Mouse (Mus musculus): ENCODE measurements around the gene Rad51b. TPM values are rescaled to one million over a fixed set of nuclear protein-coding genes. Genes with fewer than 3 reads are reported as not detected.

Rad51b gene
- total and polyA plus RNA-seq, 3 experiments: 6.5 to 8.6 (median 8.5) TPM

GRCm38 (mm10) chr12:79279513-79280115 is 17.5 kb upstream of the Rad51b start:
- Histone ChIP-seq H3K79me2 (replicated peaks; ENCODE audit: control insufficient read depth, extremely low read depth, insufficient read depth, poor library complexity, severe bottlenecking) (no peaks in the 10 kb centered on the region), H3K27ac (ENCODE audit: insufficient read depth, low read depth) (no peak overlapping the region), H3K36me3 (replicated peaks in 1 of 2; ENCODE audit: control insufficient read depth in 1 of 2, insufficient read depth in 1 of 2, low read length in 1 of 2) (peaks cover 87 to 97% of the 10 kb centered on the region in 2 experiments), H3K4me1 (ENCODE audit: control insufficient read depth in 1 of 2, insufficient read depth in 2 of 2) (no peaks in the 10 kb centered on the region), H3K27me3 (replicated peaks) (no peaks in the 10 kb centered on the region), H3K9ac (ENCODE audit: insufficient read depth, low read depth) (no peak overlapping the region), H3K9me3 (replicated peaks; ENCODE audit: low read length) (no peaks in the 10 kb centered on the region), H3K4me3 (replicated peaks in 1 of 3; ENCODE audit: low read depth in 2 of 3, low read length in 2 of 3, poor library complexity in 1 of 3) (no peak overlapping the region), H3K4me2 (ENCODE audit: insufficient read depth, low read depth, poor library complexity, severe bottlenecking) (no peak overlapping the region)
- DNase-seq (ENCODE audit: extremely low read depth): no peak
- TF ChIP-seq BHLHE40 (IDR thresholded peaks at IDR 0.05; ENCODE audit: low read depth, low read length) (no peak), ZC3H11A (IDR thresholded peaks at IDR 0.05; ENCODE audit: low read depth, low read length) (no peak), RCOR1 (conservative IDR thresholded peaks at IDR 0.05; ENCODE audit: low read depth, low read length) (no peak), JUN (IDR thresholded peaks at IDR 0.05; ENCODE audit: insufficient read depth, low read depth, low read length) (no peak), JUND (conservative IDR thresholded peaks at IDR 0.05; ENCODE audit: low read depth, low read length) (no peak), ZKSCAN1 (IDR thresholded peaks at IDR 0.05; ENCODE audit: borderline replicate concordance, low read depth, low read length) (no peak), POLR2A (IDR thresholded peaks at IDR 0.05; ENCODE audit: low read depth, low read length) (no peak), POLR2AphosphoS2 (IDR thresholded peaks at IDR 0.05; ENCODE audit: low read depth, low read length) (no peak), NELFE (IDR thresholded peaks at IDR 0.05; ENCODE audit: low read depth, low read length) (no peak), SIN3A (IDR thresholded peaks at IDR 0.05; ENCODE audit: low read length) (no peak), GABPA (IDR thresholded peaks at IDR 0.05; ENCODE audit: insufficient replicate concordance, low read depth, low read length) (no peak), UBTF (IDR thresholded peaks at IDR 0.05; ENCODE audit: low read depth, low read length) (no peak), SMC3 (IDR thresholded peaks at IDR 0.05; ENCODE audit: low read depth, low read length) (no peak), EP300 (IDR thresholded peaks at IDR 0.05; ENCODE audit: low read length) (no peak), MYC (IDR thresholded peaks at IDR 0.05; ENCODE audit: low read depth, low read length) (no peak), TCF12 (IDR thresholded peaks at IDR 0.05; ENCODE audit: low read depth, low read length) (no peak), ETS1 (conservative IDR thresholded peaks at IDR 0.05; ENCODE audit: low read depth, low read length) (no peak), MAZ (IDR thresholded peaks at IDR 0.05; ENCODE audit: low read depth, low read length) (no peak)
- in situ Hi-C loops (cut with MboI; ENCODE audit: low pct_ligation_motif_present, low pct_unique_long_range_greater_than_20kb, low sequenced_read_pairs) (no loop called here), dilution Hi-C loops (cut with MboI; ENCODE audit: extremely low pct_ligation_motif_present, extremely low pct_unique_long_range_greater_than_20kb, low sequenced_read_pairs) (no loop called here)

- no peak for TF ChIP-seq E2F4 (IDR thresholded peaks at IDR 0.05; ENCODE audit: insufficient replicate concordance, low read depth, low read length)
- no peak for TF ChIP-seq TBP (conservative IDR thresholded peaks at IDR 0.05; ENCODE audit: low read depth, low read length)
- no peak for TF ChIP-seq SMC3 (IDR thresholded peaks at IDR 0.05; ENCODE audit: low read depth, low read length)
- no peak for TF ChIP-seq CHD1 (IDR thresholded peaks at IDR 0.05; ENCODE audit: low read depth, low read length)
- H3K36me3 ChIP-seq (replicated peaks in 1 of 2; ENCODE audit: control insufficient read depth in 1 of 2, insufficient read depth in 1 of 2, low read length in 1 of 2): peaks cover 90 to 97% of the 10 kb centered on the region in 2 experiments
- H3K27me3 ChIP-seq (replicated peaks): no peaks in the 10 kb centered on the region
- dilution Hi-C loops (cut with MboI; ENCODE audit: extremely low pct_ligation_motif_present, extremely low pct_unique_long_range_greater_than_20kb, low sequenced_read_pairs) (no loop called here), in situ Hi-C loops (cut with MboI; ENCODE audit: low pct_ligation_motif_present, low pct_unique_long_range_greater_than_20kb, low sequenced_read_pairs) (no loop called here)
- H3K9ac ChIP-seq (ENCODE audit: insufficient read depth, low read depth): no peak overlapping the region
- no peak for DNase-seq (ENCODE audit: extremely low read depth)
- no peak overlapping the region for H3K4me2 ChIP-seq (ENCODE audit: insufficient read depth, low read depth, poor library complexity, severe bottlenecking)
- H3K4me1 ChIP-seq (ENCODE audit: control insufficient read depth in 1 of 2, insufficient read depth in 2 of 2): no peaks in the 10 kb centered on the region
- H3K27ac ChIP-seq (ENCODE audit: insufficient read depth, low read depth): no peak overlapping the region
- no peaks in the 10 kb centered on the region for H3K9me3 ChIP-seq (replicated peaks; ENCODE audit: low read length)
- H3K79me2 ChIP-seq (replicated peaks; ENCODE audit: control insufficient read depth, extremely low read depth, insufficient read depth, poor library complexity, severe bottlenecking): no peaks in the 10 kb centered on the region
- H3K4me3 ChIP-seq (replicated peaks in 1 of 3; ENCODE audit: low read depth in 2 of 3, low read length in 2 of 3, poor library complexity in 1 of 3): no peak overlapping the region
These were observed 14.5 kb upstream of the Rad51b start for GRCm38 (mm10) chr12:79282595-79282994.
